Comparison of ENCODE assay signal across 12 mouse cellular contexts in the genomic region with DNA sequence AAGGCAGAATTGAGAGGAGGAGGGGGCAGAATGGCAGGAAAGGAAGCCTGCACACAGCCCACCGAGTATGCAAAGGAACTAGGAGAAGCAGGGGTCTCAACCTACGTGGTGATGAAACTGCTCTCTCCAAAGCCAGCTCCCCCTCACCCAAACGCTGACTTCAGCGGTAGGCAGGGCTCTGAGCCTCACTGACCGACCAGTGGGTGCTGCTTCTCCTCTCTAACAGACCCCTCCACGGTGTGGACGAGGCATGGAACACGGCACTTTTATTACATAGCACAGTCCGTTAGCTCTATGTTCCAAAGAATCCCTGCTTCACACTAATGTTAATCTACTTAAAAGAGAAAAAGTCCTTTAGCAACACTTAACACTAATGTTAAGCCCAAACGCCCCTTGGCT.
A peak's percentile ranks its signal among the peaks of the same experiment; 100 is the strongest.
DNase-seq lines count a peak whose midpoint lies in the region; ATAC-seq and TF ChIP-seq lines count a peak whose summit lies in the region.
"Had no signal": no experiment of that assay in that cellular context is flagged by ENCODE, and none has a peak within 500 bp of the region (broad histone marks: within the 10 kb centered on the region; RNA-seq: fewer than 3 reads in every experiment).

No protein-coding gene starts in this region.

- H3K27me3 ChIP-seq in forebrain, postnatal 0 days (ENCODE audit: insufficient read depth, low read length) = no peaks in the 10 kb centered on the region
- H3K27me3 ChIP-seq in forebrain, embryonic 12.5 days = no peaks in the 10 kb centered on the region
- H3K27me3 ChIP-seq in hindbrain, postnatal 0 days (ENCODE audit: insufficient read depth, low read length) = no peaks in the 10 kb centered on the region
- H3K27me3 ChIP-seq in neural tube, embryonic 14.5 days (ENCODE audit: control insufficient read depth, insufficient read depth, low read length) = no peaks in the 10 kb centered on the region
- H3K27me3 ChIP-seq: stomach, embryonic 15.5 days had no signal

- no peaks in the 10 kb centered on the region for H3K9me3 ChIP-seq in forebrain, postnatal 0 days (ENCODE audit: low read length)
- no peaks in the 10 kb centered on the region for H3K9me3 ChIP-seq in forebrain, embryonic 12.5 days
- H3K9me3 ChIP-seq in hindbrain, postnatal 0 days (ENCODE audit: low read length) = no peaks in the 10 kb centered on the region
- H3K9me3 ChIP-seq in neural tube, embryonic 14.5 days (ENCODE audit: control insufficient read depth, low read length) = no peaks in the 10 kb centered on the region
- H3K9me3 ChIP-seq: stomach, embryonic 15.5 days had no signal

- 47% methylated on average over 10 of the region's 10 CpGs for WGBS in forebrain, postnatal 0 days
- WGBS in forebrain, embryonic 12.5 days = 74% methylated on average over 10 of the region's 10 CpGs
- WGBS in hindbrain, postnatal 0 days = 43% methylated on average over 10 of the region's 10 CpGs
- 33% methylated on average over 10 of the region's 10 CpGs for WGBS in neural tube, embryonic 14.5 days

- no peak overlapping the region for H3K4me3 ChIP-seq in forebrain, postnatal 0 days (ENCODE audit: low read depth, low read length)
- H3K4me3 ChIP-seq in forebrain, embryonic 12.5 days (replicated peaks) = no peak overlapping the region
- no peak overlapping the region; the same call in 1 of the 2 replicates for H3K4me3 ChIP-seq in layer of hippocampus, adult 2 months
- H3K4me3 ChIP-seq in hindbrain, postnatal 0 days (ENCODE audit: low read length) = no peak overlapping the region
- H3K4me3 ChIP-seq in neural tube, embryonic 14.5 days (ENCODE audit: low read depth, low read length) = no peak overlapping the region
- H3K4me3 ChIP-seq: stomach, embryonic 15.5 days had no signal

- H3K4me1 ChIP-seq in forebrain, postnatal 0 days (ENCODE audit: insufficient read depth) = 0 out of 2 replicates have a peak, but pooled peaks cover 7% of the 10 kb centered on the region
- H3K4me1 ChIP-seq in forebrain, embryonic 12.5 days = peaks cover 17% of the 10 kb centered on the region
- peaks cover 11% of the 10 kb centered on the region; the same call in 1 of the 2 replicates for H3K4me1 ChIP-seq in hindbrain, postnatal 0 days (ENCODE audit: insufficient read depth, low read length)
- peaks cover 15% of the 10 kb centered on the region for H3K4me1 ChIP-seq in neural tube, embryonic 14.5 days (ENCODE audit: control insufficient read depth, insufficient read depth, low read length)
- H3K4me1 ChIP-seq: stomach, embryonic 15.5 days had no signal

- no peaks in the 10 kb centered on the region for H3K36me3 ChIP-seq in forebrain, postnatal 0 days (ENCODE audit: insufficient read depth)
- H3K36me3 ChIP-seq in forebrain, embryonic 12.5 days (replicated peaks) = peaks cover 21% of the 10 kb centered on the region
- H3K36me3 ChIP-seq in hindbrain, postnatal 0 days (ENCODE audit: insufficient read depth, low read length) = peaks cover 5% of the 10 kb centered on the region; the same call in 1 of the 2 replicates
- H3K36me3 ChIP-seq in neural tube, embryonic 14.5 days (ENCODE audit: control insufficient read depth, insufficient read depth, low read length) = no peaks in the 10 kb centered on the region

- TF ChIP-seq CTCF in forebrain, postnatal 0 days (IDR thresholded peaks at IDR 0.05; ENCODE audit: low read depth) = no peak
- no peak for TF ChIP-seq CTCF in layer of hippocampus, adult 2 months (conservative IDR thresholded peaks at IDR 0.05)
- TF ChIP-seq CTCF in hindbrain, postnatal 0 days (IDR thresholded peaks at IDR 0.05; ENCODE audit: low read depth) = no peak

- no peak overlapping the region for H3K27ac ChIP-seq in forebrain, postnatal 0 days (ENCODE audit: low read depth, low read length)
- H3K27ac ChIP-seq in forebrain, embryonic 12.5 days = no peak overlapping the region
- H3K27ac ChIP-seq in layer of hippocampus, adult 2 months = peak overlapping the region; percentile 85
- H3K27ac ChIP-seq in hindbrain, postnatal 0 days = 0 out of 2 replicates have a peak overlapping the region, but pooled peaks have one; percentile 45
- H3K27ac ChIP-seq in neural tube, embryonic 14.5 days (ENCODE audit: low read depth, low read length) = no peak overlapping the region
- H3K27ac ChIP-seq: stomach, embryonic 15.5 days had no signal

- 0 out of 2 replicates have a peak, but pooled peaks have one; percentile 8 for ATAC-seq in forebrain, postnatal 0 days
- no peak for ATAC-seq in forebrain, embryonic 12.5 days (ENCODE audit: low FRiP score)
- peak; percentile 21; the same call in 1 of the 2 replicates for ATAC-seq in hindbrain, postnatal 0 days
- no peak for ATAC-seq in neural tube, embryonic 14.5 days (ENCODE audit: low read depth)

- peak overlapping the region; percentile 29 for H3K4me2 ChIP-seq in forebrain, postnatal 0 days (ENCODE audit: low read depth)
- no peak overlapping the region for H3K4me2 ChIP-seq in forebrain, embryonic 12.5 days
- peak overlapping the region; percentile 47 for H3K4me2 ChIP-seq in hindbrain, postnatal 0 days (ENCODE audit: low read depth, low read length)
- H3K4me2 ChIP-seq in neural tube, embryonic 14.5 days (ENCODE audit: low read depth, low read length) = peak overlapping the region; percentile 32; the same call in 1 of the 2 replicates
- H3K4me2 ChIP-seq: stomach, embryonic 15.5 days had no signal

- no peak for DNase-seq in forebrain, postnatal 0 days
- no peak for DNase-seq in layer of hippocampus, adult 2 months (ENCODE audit: low spot score in 2 of 2)
- DNase-seq in layer of hippocampus, postnatal 25 days (ENCODE audit: extremely low spot score in 1 of 2, low spot score in 1 of 2) = no peak
- no peak for DNase-seq in hindbrain, postnatal 0 days (ENCODE audit: low spot score)
- no peak for DNase-seq in left cerebral cortex, adult 9 months (ENCODE audit: low spot score in 2 of 2)
- DNase-seq in kidney, adult 8-10 months = no peak
- DNase-seq: cerebellum, adult 8-10 months; liver; thymus, postnatal 36 days had no signal

- H3K9ac ChIP-seq in forebrain, postnatal 0 days = no peak overlapping the region
- no peak overlapping the region for H3K9ac ChIP-seq in forebrain, embryonic 12.5 days
- peak overlapping the region; percentile 5; the same call in 1 of the 2 replicates for H3K9ac ChIP-seq in hindbrain, postnatal 0 days (replicated peaks; ENCODE audit: low read length)
- no peak overlapping the region for H3K9ac ChIP-seq in neural tube, embryonic 14.5 days (replicated peaks; ENCODE audit: low read depth, low read length)
- H3K9ac ChIP-seq: stomach, embryonic 15.5 days had no signal

Comparison
In these comparisons a context has a peak if more than half of its experiments do, and no peak if none do; other contexts are left out.
1. ATAC-seq: peak in forebrain, postnatal 0 days (single experiment) and hindbrain, postnatal 0 days (single experiment); none in forebrain, embryonic 12.5 days (single experiment) and neural tube, embryonic 14.5 days (single experiment).
2. H3K27ac ChIP-seq: peak in layer of hippocampus, adult 2 months (single experiment) and hindbrain, postnatal 0 days (single experiment); none in forebrain, postnatal 0 days (single experiment), forebrain, embryonic 12.5 days (single experiment) and neural tube, embryonic 14.5 days (single experiment).